Mouse (Mus musculus) ES-Bruce4 (cell line): ENCODE measurements at regions not wholly inside any gene's neighbourhood (a gene's known extent, or its start where the extent isn't known, plus 50 kb on each side); places are given as distances from the start of the nearest gene placed in this dataset.

ENCODE experiments used
- H3K27ac ChIP-seq: 2 replicates; pipeline ENCODE4 v1.5.1; 2012; ENCODE audit warnings: low read length, inconsistent platforms; ENCODE audit not compliant: insufficient read depth
- H3K27me3 ChIP-seq: 2 replicates; pipeline ENCODE4 v1.6.1; 2012; ENCODE audit warnings: mild to moderate bottlenecking, low read length, inconsistent platforms; ENCODE audit not compliant: control insufficient read depth, poor library complexity, insufficient read depth, severe bottlenecking
- H3K36me3 ChIP-seq: 2 replicates; pipeline ENCODE4 v1.6.1; 2012; ENCODE audit warnings: inconsistent platforms, mild to moderate bottlenecking, low read length, moderate library complexity; ENCODE audit not compliant: control insufficient read depth, poor library complexity, insufficient read depth, severe bottlenecking
- H3K4me1 ChIP-seq: one replicate; pipeline ENCODE4 v1.8.1; 2011; ENCODE audit warnings: low read length; ENCODE audit not compliant: control insufficient read depth, insufficient read depth
- H3K4me3 ChIP-seq: 2 replicates; pipeline ENCODE4 v1.5.1; 2011; ENCODE audit warnings: low read depth, mild to moderate bottlenecking, low read length
- H3K9ac ChIP-seq: 2 replicates; pipeline ENCODE4 v1.6.1; 2012; ENCODE audit warnings: low read depth, mild to moderate bottlenecking, inconsistent platforms; ENCODE audit not compliant: poor library complexity, severe bottlenecking
- H3K9me3 ChIP-seq: replicated peaks from 2 replicates; pipeline ENCODE4 v1.6.1; 2012; ENCODE audit warnings: mild to moderate bottlenecking, low read length, inconsistent platforms; ENCODE audit not compliant: control insufficient read depth, poor library complexity, insufficient read depth, severe bottlenecking
- CTCF ChIP-seq: IDR thresholded peaks from one replicate; pipeline ENCODE4 v1.8.1; 2011; ENCODE audit warnings: low read depth, low read length
- EP300 ChIP-seq: IDR thresholded peaks from 2 replicates; pipeline ENCODE4 v1.6.1; 2011; ENCODE audit warnings: low read depth, low read length; ENCODE audit not compliant: insufficient read depth
- POLR2A ChIP-seq: IDR thresholded peaks from one replicate; pipeline ENCODE4 v1.8.1; 2011; ENCODE audit warnings: low read length; ENCODE audit not compliant: insufficient read depth

DNA sequence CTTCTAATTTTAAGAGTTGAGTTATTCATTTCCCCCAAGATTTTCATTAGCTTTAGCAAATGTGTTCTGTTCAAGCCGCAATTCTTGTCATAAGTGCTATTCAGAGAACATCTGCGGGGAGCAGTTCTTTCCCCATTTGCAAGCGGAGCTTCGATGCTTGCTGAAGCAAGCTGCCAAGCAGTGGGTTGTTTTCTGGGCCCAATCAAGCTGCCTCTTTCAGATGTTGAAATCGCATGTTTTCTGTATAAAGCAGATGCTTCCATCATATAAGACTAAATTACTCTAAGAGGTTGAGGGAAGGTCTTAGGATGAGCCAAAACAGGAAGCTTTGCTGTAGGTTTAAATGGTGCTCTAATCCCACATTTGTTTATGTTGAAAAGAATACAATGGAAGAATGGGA lies 547.4 kb downstream of the Abca13 start:
- Histone ChIP-seq H3K36me3 (no peaks in the 10 kb centered on the region), H3K27me3 (no peaks in the 10 kb centered on the region), H3K9ac (no peak overlapping the region), H3K4me3 (no peak overlapping the region), H3K4me1 (no peaks in the 10 kb centered on the region), H3K27ac (no peak overlapping the region), H3K9me3 (no peaks in the 10 kb centered on the region; the same call in 1 of the 2 replicates)
- no peak for TF ChIP-seq EP300
- no peak for TF ChIP-seq CTCF
- no peak for TF ChIP-seq POLR2A

DNA sequence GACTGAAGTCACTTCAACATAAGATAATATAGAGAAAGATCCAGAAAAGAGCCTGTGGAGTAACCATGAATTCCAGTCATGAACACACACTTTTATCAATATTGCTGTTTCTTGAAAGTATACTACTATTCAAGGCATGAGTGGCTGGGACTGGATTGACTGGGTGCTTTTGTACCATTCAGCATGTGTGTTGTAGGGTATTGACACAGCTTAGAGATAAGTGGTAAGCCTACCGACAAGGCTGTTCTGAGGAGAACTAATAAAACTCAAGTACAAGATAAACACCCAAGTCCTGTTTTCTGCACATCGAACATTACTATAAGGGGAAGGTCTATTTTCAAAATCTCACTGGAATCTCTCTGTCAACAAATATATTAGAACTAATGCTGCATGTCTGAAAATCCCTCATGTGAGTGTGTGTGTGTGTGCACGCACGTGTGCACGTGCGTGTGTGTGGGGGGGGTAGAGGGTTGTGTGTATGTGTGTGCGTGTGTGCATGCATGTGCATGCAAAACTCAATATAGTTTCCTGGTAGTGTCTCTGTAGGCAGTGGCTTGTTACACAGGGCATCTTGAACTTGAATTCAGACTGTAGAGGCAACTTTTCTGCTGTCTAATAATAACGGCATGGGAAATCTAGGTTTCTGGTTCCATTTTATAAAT lies 588.6 kb downstream of the Abca13 start:
- no peaks in the 10 kb centered on the region for H3K4me1 ChIP-seq
- TF ChIP-seq POLR2A = no peak
- no peak for TF ChIP-seq EP300
- TF ChIP-seq CTCF = no peak
- no peak overlapping the region for H3K9ac ChIP-seq
- H3K9me3 ChIP-seq = no peaks in the 10 kb centered on the region
- no peak overlapping the region for H3K4me3 ChIP-seq
- H3K36me3 ChIP-seq = no peaks in the 10 kb centered on the region
- H3K27me3 ChIP-seq = no peaks in the 10 kb centered on the region
- H3K27ac ChIP-seq = no peak overlapping the region

DNA sequence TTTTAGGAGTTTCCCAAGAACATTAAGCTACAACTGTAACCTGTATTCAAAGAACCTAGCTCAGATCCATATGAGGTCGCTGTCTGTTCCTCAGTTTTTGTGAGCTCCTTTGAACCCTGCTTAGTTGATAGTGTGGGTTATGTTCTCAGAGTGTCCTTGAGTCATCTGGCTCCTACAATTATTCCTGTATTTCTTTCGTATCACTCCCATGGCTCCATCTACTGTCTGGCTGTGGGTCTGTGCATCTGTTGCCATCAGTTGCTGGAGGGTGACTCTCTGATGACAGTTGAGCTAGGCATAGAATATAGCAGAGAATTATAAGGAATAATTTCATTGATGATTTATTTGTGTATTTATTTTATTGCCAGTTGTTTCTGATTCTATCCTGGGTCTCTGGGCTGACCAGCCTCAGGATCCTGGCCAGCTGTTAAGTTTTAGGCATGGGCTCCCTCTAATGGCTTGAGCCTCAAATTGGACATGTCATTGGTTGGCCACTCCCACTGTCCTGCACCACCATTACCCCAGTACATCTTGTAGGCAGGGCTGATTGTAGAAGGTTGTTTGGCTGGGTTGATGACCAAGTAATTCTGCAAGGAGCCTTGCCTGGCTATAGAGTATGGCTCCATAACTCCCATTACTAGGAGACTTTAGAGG lies 601.6 kb downstream of the Abca13 start:
- no peaks in the 10 kb centered on the region for H3K27me3 ChIP-seq
- H3K9me3 ChIP-seq = no peaks in the 10 kb centered on the region
- TF ChIP-seq CTCF (peak; percentile 23), EP300 (no peak)
- no peak overlapping the region for H3K4me3 ChIP-seq
- H3K27ac ChIP-seq = no peak overlapping the region
- H3K4me1 ChIP-seq = no peaks in the 10 kb centered on the region
- H3K9ac ChIP-seq = no peak overlapping the region
- no peaks in the 10 kb centered on the region for H3K36me3 ChIP-seq

DNA sequence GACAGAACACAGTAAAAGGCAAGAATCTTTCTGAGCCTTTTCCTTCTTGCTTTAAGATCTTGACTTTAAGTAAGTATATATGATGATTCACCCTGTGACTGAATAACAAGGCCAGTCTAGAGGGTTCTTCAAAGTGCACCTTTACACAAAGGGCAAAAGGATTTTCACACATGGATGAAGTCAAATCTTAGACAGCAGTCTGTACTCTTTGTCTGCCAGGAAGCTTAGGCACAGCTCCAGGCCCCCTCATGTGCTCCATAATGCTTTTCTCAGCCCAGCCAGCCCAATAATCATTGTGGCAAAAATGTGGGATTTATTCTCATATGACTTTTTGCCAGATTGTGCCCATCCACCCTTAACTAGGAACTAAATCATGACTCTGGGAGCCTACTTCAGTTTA lies 647.9 kb downstream of the Abca13 start:
- H3K27ac ChIP-seq = no peak overlapping the region
- no peak overlapping the region for H3K4me3 ChIP-seq
- H3K27me3 ChIP-seq = no peaks in the 10 kb centered on the region
- H3K9ac ChIP-seq = no peak overlapping the region
- H3K4me1 ChIP-seq = no peaks in the 10 kb centered on the region
- H3K9me3 ChIP-seq = no peaks in the 10 kb centered on the region
- TF ChIP-seq POLR2A (no peak), EP300 (no peak), CTCF (no peak)
- no peaks in the 10 kb centered on the region for H3K36me3 ChIP-seq

DNA sequence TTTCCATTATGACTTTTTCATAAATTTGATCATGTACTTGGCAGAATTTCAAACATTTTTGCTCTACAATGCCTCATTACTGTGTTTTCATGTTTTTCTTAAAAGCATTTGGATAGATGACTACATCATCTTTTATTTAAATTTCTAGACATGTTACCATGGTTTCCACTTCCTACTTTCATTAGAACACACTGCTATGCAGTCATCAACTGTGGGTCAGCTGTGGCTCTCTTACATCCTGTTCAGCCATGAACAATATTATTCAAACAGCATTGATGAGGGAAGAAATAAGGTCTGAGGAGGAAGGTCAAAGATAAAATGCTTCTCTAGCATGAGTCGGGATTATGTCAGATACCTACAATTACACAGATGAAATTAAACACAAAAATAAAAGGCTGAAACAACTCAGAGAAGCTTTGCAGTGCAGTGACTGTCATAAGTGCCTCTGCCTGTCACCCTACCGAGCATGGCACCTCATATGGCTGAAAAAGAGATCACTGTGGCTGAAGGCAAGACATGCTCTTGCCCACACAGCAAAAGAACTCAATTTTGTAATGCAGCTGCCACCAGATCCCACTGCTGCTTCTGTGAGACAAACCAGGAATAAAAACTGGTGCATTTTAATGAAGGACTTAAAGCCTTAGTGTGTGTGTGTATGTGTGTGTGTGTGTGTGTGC lies 676.9 kb downstream of the Abca13 start:
- no peak overlapping the region for H3K27ac ChIP-seq
- TF ChIP-seq POLR2A = no peak
- no peak for TF ChIP-seq EP300
- no peak for TF ChIP-seq CTCF
- no peaks in the 10 kb centered on the region for H3K4me1 ChIP-seq

More for the DNA sequence above, 676.9 kb downstream of the Abca13 start:
- H3K36me3 ChIP-seq = no peaks in the 10 kb centered on the region
- H3K9ac ChIP-seq = no peak overlapping the region
- no peaks in the 10 kb centered on the region for H3K27me3 ChIP-seq
- H3K4me3 ChIP-seq = no peak overlapping the region
- H3K9me3 ChIP-seq = no peaks in the 10 kb centered on the region
